Mouse (Mus musculus) myocyte (in vitro differentiated cells): ENCODE measurements around the gene Peli1. TPM values are rescaled to one million over a fixed set of nuclear protein-coding genes. Genes with fewer than 3 reads are reported as not detected.

ENCODE experiments used
- H3K27me3 ChIP-seq: one replicate; pipeline ENCODE4 v1.6.1; 2011; ENCODE audit not compliant: control insufficient read depth, insufficient read depth, insufficient read length
- H3K36me3 ChIP-seq: one replicate; pipeline ENCODE4 v1.6.1; 2011; ENCODE audit not compliant: control insufficient read depth, insufficient read depth
- H3K4me2 ChIP-seq: one replicate; pipeline ENCODE4 v1.6.1; 2011; ENCODE audit warnings: low read depth, control low read depth
- H3K4me3 ChIP-seq: one replicate; pipeline ENCODE4 v1.5.1; 2011; ENCODE audit warnings: mild to moderate bottlenecking, control low read depth, moderate library complexity
- H3K79me2 ChIP-seq: one replicate; pipeline ENCODE4 v1.6.1; 2011; ENCODE audit not compliant: control insufficient read depth, insufficient read depth
- H3ac ChIP-seq: one replicate; pipeline ENCODE4 v1.6.1; 2011; ENCODE audit not compliant: control insufficient read depth, insufficient read length
- CEBPB ChIP-seq: IDR thresholded peaks from 2 replicates; pipeline ENCODE4 v1.6.1; 2011; ENCODE audit warnings: mild to moderate bottlenecking, moderate library complexity; ENCODE audit not compliant: poor library complexity, insufficient read depth, severe bottlenecking
- E2F4 ChIP-seq: IDR thresholded peaks from one replicate; pipeline ENCODE4 v1.6.1; 2011; ENCODE audit warnings: mild to moderate bottlenecking, control low read depth, moderate library complexity; ENCODE audit not compliant: insufficient read depth
- MAX ChIP-seq: IDR thresholded peaks from one replicate; pipeline ENCODE4 v1.6.1; 2011; ENCODE audit warnings: low read depth, mild to moderate bottlenecking, control low read depth
- MYOD1 ChIP-seq, 3 experiments: IDR thresholded peaks; one replicate each; pipeline ENCODE4 v1.6.1; 2011; ENCODE audit warnings: control low read depth in 2 of 3, low read depth in 2 of 3, mild to moderate bottlenecking in 2 of 3, moderate library complexity in 1 of 3; ENCODE audit not compliant: insufficient read length in 2 of 3, control insufficient read depth in 1 of 3
- MYOG ChIP-seq, 3 experiments: IDR thresholded peaks; one replicate each; pipeline ENCODE4 v1.6.1; 2011; ENCODE audit warnings: control low read depth in 2 of 3, low read depth in 2 of 3, mild to moderate bottlenecking in 2 of 3; ENCODE audit not compliant: insufficient read length in 2 of 3, control insufficient read depth in 1 of 3, insufficient read depth in 1 of 3
- POLR2A ChIP-seq: IDR thresholded peaks from one replicate; pipeline ENCODE4 v1.6.1; 2011; ENCODE audit warnings: low read depth, mild to moderate bottlenecking, control low read depth, moderate library complexity; ENCODE audit not compliant: insufficient read length
- POLR2AphosphoS2 ChIP-seq: IDR thresholded peaks from one replicate; pipeline ENCODE4 v1.6.1; 2011; ENCODE audit warnings: low read depth, control low read depth; ENCODE audit not compliant: insufficient read length
- REST ChIP-seq: IDR thresholded peaks from one replicate; pipeline ENCODE4 v1.6.1; 2011; ENCODE audit warnings: mild to moderate bottlenecking, control low read depth, moderate library complexity; ENCODE audit not compliant: insufficient read depth, insufficient read length
- SRF ChIP-seq: IDR thresholded peaks from one replicate; pipeline ENCODE4 v1.6.1; 2011; ENCODE audit warnings: low read depth; ENCODE audit not compliant: control insufficient read depth, insufficient read length
- TCF12 ChIP-seq: IDR thresholded peaks from one replicate; pipeline ENCODE4 v1.6.1; 2011; ENCODE audit warnings: mild to moderate bottlenecking, control low read depth; ENCODE audit not compliant: poor library complexity, insufficient read depth, severe bottlenecking
- TCF3 ChIP-seq: IDR thresholded peaks from one replicate; pipeline ENCODE4 v1.6.1; 2011; ENCODE audit warnings: low read depth, control low read depth; ENCODE audit not compliant: insufficient read length
- USF1 ChIP-seq: IDR thresholded peaks from one replicate; pipeline ENCODE4 v1.6.1; 2011; ENCODE audit warnings: low read depth, mild to moderate bottlenecking, control low read depth, moderate library complexity
- polyA plus RNA-seq: library from polyadenylated mRNA; unstranded; fragments of >200 nt; fragmentation: generic; extraction: Trizol; gene quantifications from one replicate; pipeline ENCODE4 v1.2.1, GENCODE M21; 2012; ENCODE audit warnings: missing spikeins

Peli1 gene
- polyA plus RNA-seq, 1 experiment, result 3.3 TPM

- no peak overlapping the region for H3ac ChIP-seq
- no peaks in the 10 kb centered on the region for H3K27me3 ChIP-seq
- no peak overlapping the region for H3K4me2 ChIP-seq
- no peaks in the 10 kb centered on the region for H3K36me3 ChIP-seq
- peaks cover 14% of the 10 kb centered on the region for H3K79me2 ChIP-seq
- no peak for TF ChIP-seq SRF
- TF ChIP-seq POLR2A, result no peak
- no peak for TF ChIP-seq TCF3
- no peak for TF ChIP-seq REST
- no peak for TF ChIP-seq CEBPB
- H3K4me3 ChIP-seq, result no peak overlapping the region
Measured at GRCm38 (mm10) chr11:21107120-21107519, 16.0 kb downstream of the Peli1 start.

DNA sequence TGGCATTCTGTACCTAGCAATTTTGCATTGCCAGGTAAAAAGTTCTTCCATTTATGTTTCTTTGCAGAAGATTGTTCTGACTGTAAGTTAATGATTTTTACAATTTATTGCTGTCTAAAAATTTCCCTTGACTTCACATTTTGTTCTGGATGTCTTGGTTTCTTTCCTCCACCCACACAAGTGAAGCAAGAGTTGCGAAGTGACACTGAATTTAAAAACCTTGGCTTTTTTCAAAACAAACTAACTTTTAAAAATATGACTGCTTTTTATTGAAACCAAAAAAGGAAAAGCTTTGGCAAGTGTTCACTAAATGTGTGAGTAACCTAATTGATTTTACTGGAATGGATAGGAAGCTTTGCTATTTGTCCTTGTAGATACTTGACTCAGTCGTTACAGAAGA lies 18.2 kb downstream of the Peli1 start:
- no peaks in the 10 kb centered on the region for H3K36me3 ChIP-seq
- no peak overlapping the region for H3K4me3 ChIP-seq
- H3K27me3 ChIP-seq, result no peaks in the 10 kb centered on the region
- no peak overlapping the region for H3K4me2 ChIP-seq
- H3K79me2 ChIP-seq, result peaks cover 20% of the 10 kb centered on the region
- H3ac ChIP-seq, result no peak overlapping the region
- TF ChIP-seq POLR2AphosphoS2 (no peak), CEBPB (no peak), E2F4 (no peak), POLR2A (no peak), SRF (no peak), MAX (no peak), MYOG (IDR thresholded peaks at IDR 0.05; ENCODE audit: control insufficient read depth in 1 of 3, insufficient read depth in 1 of 3, insufficient read length in 2 of 3, low read depth in 2 of 3) (no peak), TCF12 (no peak), TCF3 (no peak)

DNA sequence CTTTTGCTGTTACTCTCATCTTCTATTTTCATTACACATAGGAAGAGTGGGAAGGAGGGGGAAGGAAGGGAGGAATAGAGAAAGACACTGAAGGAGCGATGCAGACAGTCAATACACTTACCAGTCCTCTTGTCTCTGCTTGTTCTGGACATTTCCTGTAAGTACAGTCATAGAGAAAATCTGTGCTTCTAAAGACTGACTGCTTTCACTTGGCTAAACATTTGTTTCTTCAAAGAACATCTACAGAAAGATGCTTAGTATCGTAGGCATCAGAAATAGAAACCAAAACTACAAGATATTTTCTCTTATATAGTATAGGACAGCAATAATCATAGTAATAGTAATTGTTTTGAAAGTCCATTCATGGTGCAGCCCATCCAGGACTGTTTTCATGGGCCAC lies 23.4 kb downstream of the Peli1 start:
- Histone ChIP-seq H3K36me3 (no peaks in the 10 kb centered on the region), H3K27me3 (no peaks in the 10 kb centered on the region)
- TF ChIP-seq E2F4, result no peak
- no peak for TF ChIP-seq TCF12
- no peak for TF ChIP-seq POLR2A
- no peak for TF ChIP-seq MAX
- no peak for TF ChIP-seq CEBPB
- TF ChIP-seq MYOD1 (IDR thresholded peaks at IDR 0.05; ENCODE audit: control insufficient read depth in 1 of 3, insufficient read length in 2 of 3, low read depth in 2 of 3), result no peak
- TF ChIP-seq TCF3, result no peak
- TF ChIP-seq POLR2AphosphoS2, result no peak
- TF ChIP-seq USF1, result no peak
- no peak for TF ChIP-seq REST
- TF ChIP-seq MYOG (IDR thresholded peaks at IDR 0.05; ENCODE audit: control insufficient read depth in 1 of 3, insufficient read depth in 1 of 3, insufficient read length in 2 of 3, low read depth in 2 of 3), result no peak
- TF ChIP-seq SRF, result no peak

GRCm38 (mm10) chr11:21115804-21116203 lies 24.7 kb downstream of the Peli1 start:
- no peaks in the 10 kb centered on the region for H3K27me3 ChIP-seq
- peaks cover 14% of the 10 kb centered on the region for H3K79me2 ChIP-seq
- H3K4me3 ChIP-seq, result no peak overlapping the region
- no peak overlapping the region for H3K4me2 ChIP-seq
- H3ac ChIP-seq, result no peak overlapping the region
- TF ChIP-seq MYOD1 (IDR thresholded peaks at IDR 0.05; ENCODE audit: control insufficient read depth in 1 of 3, insufficient read length in 2 of 3, low read depth in 2 of 3) (no peak), MYOG (IDR thresholded peaks at IDR 0.05; ENCODE audit: control insufficient read depth in 1 of 3, insufficient read depth in 1 of 3, insufficient read length in 2 of 3, low read depth in 2 of 3) (no peak), POLR2AphosphoS2 (no peak)
- no peaks in the 10 kb centered on the region for H3K36me3 ChIP-seq

More for the DNA sequence above, 23.4 kb downstream of the Peli1 start:
- Histone ChIP-seq H3K79me2 (peaks cover 14% of the 10 kb centered on the region), H3K4me2 (no peak overlapping the region), H3ac (no peak overlapping the region), H3K4me3 (no peak overlapping the region)

GRCm38 (mm10) chr11:21116623-21117295 lies 25.7 kb downstream of the Peli1 start:
- Histone ChIP-seq H3K36me3 (no peaks in the 10 kb centered on the region), H3ac (no peak overlapping the region), H3K4me2 (no peak overlapping the region), H3K27me3 (no peaks in the 10 kb centered on the region), H3K4me3 (no peak overlapping the region), H3K79me2 (peaks cover 14% of the 10 kb centered on the region)
- TF ChIP-seq POLR2A (no peak), MYOD1 (IDR thresholded peaks at IDR 0.05; ENCODE audit: control insufficient read depth in 1 of 3, insufficient read length in 2 of 3, low read depth in 2 of 3) (no peak), SRF (no peak), REST (no peak), TCF12 (no peak), E2F4 (no peak), MYOG (IDR thresholded peaks at IDR 0.05; ENCODE audit: control insufficient read depth in 1 of 3, insufficient read depth in 1 of 3, insufficient read length in 2 of 3, low read depth in 2 of 3) (no peak), USF1 (no peak), POLR2AphosphoS2 (no peak), TCF3 (no peak), MAX (no peak), CEBPB (no peak)
